Mouse (Mus musculus): ENCODE measurements around the gene BC003965. TPM values are rescaled to one million over a fixed set of nuclear protein-coding genes. Genes with fewer than 3 reads are reported as not detected.
A peak's percentile ranks its signal among the peaks of the same experiment; 100 is the strongest.
"Not testable (repeated sequence)": the region's sequence is repeated elsewhere in the genome, so short reads cannot be mapped to it uniquely, and the experiment has no call there.

BC003965 gene
- total RNA-seq, 4 experiments from 2014 or later: 17.7 to 19.9 (median 19.6) TPM

DNA sequence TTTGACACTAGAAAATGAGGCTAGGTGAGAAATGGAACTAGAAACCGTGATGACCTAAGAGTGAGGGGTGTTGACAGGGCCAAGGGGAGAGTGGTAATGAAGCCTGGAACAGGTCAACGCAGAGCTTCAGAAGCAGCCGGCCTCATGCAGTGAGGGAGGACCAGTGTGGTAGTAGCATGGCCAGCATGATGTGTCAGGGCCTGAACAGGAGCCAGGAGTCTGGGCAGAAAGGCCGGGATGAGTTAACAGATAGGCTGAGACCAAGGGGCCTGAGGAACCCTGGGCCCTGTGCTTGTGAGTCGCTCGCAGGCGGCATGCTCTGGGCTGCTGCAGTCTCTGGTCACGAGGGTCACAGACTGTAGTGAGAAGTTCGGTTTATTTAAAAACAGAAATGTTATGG, 34.6 kb downstream of the BC003965 start:
- DNase-seq (ENCODE audit: low spot score in 2 of 2): no peak

DNA sequence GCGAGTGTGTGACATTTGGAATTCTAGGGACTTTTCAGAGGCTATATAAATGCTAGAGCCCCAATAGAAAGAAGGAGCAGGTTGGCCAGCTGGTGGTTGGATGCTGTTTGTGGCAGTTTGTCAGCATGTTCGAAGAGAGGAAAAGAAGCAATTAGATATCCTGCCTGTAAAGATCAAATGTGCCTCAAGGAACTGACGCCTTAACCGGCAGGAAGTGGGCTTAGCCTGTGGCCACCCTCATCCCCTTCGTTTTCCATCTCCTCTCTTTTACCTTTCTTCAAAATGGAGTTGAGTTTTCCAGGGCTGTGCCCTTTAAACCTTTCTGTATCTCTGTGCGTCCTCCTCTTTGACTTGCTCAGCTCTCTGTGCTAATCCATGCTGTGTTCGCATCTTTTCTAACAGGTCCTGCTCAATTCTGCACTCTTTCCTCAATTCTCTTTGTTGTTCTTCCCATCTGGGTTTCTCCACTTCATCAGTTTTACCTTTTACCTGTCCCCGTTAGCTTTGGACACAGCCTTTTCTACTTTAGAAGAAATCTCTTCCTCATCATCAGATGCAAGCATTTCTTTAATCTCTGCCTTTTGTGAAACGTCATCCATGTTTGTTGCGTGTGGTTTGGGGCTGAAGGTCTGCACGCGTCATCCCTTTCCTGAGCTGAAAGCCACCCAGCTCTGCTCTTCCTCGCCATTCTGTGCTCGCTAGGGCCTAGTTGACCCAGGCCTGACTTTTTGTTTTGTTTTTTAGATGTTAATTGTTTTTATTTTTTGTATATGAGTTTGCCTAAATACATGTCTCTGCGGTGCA, 35.3 kb downstream of the BC003965 start:
- DNase-seq (ENCODE audit: low spot score in 2 of 2): no peak

DNA sequence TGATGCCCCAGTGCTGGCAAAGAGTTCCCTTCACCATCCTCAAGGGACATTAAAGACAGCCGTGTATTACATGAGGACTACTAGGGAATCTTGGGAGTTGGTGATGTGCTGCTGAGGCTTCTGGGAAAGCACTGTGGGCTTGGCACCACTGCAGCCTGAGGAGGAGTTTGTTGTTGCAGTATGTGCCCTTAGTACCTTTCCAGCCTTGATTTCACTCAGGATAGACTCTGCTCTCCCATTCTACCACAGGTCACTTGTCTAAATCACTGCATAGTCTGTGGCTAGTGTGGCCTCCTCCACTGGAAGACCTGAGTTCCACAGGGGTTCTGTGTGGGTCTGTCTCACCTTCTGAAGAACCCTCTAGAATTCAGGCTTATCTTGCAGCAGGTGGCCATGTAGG, 36.4 kb downstream of the BC003965 start:
- DNase-seq (ENCODE audit: low spot score in 2 of 2): no peak

DNA sequence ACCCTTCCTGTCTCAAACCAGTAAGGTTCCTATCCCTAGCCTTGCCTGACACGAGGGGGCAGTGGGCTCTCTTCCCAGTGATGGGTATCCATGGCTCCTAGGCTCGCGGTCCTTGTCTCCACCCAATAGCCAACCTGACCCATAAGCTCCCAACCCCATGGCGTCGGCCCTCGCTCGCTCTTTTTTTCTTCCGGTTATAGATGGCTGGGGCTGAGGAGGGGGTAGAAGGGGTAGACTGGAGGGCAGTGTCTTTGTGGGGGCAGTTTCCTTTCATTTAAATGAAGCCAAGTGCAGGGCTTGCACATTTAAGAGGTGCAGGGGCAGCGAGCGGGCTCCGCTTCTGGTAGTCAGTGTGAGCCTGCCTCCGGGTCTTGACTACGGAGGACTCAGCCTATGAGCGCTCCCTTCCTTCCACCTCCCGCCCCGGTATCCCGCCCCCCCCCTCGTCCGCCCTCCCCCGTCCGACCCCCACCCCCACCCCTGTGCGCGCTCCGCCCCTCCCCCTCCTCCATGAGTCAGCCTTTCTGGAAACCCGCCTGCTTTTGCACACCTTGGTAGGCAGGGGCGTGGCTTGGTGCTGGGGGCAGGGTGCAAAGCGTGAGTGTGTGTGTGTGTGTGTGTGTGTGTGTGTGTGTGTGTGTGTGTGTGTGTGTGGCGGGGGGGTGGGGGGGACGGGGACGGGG, 37.6 kb downstream of the BC003965 start:
- DNase-seq (ENCODE audit: low spot score in 2 of 2): peak; percentile 37 to 65

DNA sequence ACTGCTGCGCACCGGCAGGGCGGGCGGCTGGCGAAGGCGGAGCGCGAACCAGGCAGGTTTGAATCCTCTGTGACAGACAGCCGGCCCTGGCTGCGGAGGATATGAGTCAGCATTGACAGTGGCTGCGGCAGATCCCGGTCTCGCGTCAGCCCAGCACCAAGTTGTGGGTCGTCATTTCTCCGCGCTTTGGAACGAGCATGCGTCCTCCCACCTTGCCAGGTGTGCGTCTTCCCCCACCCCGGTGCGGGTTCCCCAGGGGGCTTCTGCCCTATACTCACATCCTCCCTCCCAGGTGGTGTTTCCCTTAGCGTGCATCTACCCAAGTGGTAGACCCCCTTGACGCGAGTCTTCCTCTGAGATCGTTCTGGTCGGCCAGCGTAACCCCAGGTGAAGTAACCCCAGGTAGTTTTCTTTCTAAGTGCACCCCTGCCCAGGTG, 38.2 kb downstream of the BC003965 start:
- DNase-seq (ENCODE audit: low spot score in 2 of 2): peak in 1 of 2 experiments; percentile 58

DNA sequence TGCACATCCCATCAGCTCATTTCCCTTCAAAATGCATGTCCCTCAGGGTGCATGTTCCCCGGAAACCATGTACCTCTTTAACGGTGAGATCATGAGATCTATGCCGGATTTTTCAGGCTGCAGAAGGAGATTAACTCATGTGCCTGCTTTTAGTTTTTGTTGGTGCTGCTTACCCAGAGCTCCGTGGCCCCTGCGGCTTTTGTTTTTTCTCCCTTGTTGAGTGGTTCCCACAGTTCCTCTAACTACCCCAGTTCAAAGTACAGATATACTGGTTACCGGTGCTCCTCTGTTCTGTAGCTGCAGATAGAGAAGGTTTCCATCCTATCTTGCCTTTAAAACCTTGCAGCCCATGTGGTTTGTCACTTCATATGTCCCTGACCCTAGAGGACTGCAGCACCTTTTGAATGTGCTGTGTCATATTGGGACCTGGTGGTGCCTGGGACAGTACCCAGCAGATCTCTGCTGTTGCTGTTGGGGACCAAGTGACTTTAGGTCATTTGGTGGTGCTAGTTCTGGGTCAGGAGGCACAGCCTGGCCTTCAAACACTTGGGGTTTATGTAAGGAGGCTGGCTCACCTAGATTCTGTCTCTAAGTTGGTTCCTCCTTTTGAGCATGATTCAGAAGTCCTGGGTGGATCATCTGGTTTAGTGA, 38.7 kb downstream of the BC003965 start:
- DNase-seq (ENCODE audit: low spot score in 2 of 2): no peak

DNA sequence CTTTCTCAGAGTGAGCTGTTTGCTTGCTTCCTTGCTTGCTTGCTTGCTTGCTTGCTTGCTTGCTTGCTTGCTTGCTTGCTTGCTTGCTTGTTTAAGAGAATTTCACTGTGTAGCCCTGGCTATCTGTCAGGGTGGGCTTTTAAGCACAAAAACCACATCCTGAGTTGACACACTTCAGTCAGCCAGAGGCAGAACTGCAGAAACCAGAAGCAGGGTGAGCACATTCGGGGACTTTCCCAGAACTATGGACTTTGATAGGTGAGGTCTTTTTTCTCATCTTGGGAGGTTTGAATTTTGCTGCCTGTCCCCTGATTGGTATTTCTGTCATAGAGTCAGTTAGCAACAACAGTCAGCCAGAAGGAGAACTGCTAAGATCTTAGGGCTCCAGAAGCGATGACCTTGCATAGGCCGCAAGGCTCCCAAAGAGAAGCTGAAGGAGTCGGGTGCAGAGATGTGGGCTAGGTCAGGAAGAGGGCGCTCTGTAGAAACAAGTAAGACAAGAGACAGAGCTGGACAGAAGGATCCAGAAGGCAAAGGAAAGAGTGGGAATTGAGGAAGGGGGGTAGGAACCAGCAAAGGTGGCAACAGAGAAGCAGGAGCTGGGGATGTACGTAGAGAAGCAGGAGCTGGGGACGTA, 40.4 kb downstream of the BC003965 start:
- no peak for DNase-seq (ENCODE audit: low spot score in 2 of 2)

DNA sequence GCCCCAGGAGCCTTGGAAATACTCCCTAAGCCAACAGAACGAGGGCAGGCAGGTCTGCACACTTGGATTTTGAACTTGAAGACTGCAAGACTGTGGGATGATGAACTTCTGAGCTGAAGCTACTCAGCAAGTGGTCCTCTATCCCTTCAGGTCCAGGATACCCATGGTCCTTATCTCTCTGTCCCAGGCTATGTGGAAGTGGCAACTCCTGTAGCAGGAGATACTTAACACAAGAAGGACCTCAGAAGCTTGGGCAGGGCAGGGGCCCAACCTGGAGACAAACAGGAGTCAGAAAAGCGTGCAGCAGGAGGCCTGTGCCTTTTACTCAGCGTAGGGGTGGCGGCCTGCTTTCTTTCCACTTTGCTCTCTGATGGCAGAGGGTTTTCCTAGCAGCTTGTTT, 41.3 kb downstream of the BC003965 start:
- DNase-seq (ENCODE audit: low spot score in 2 of 2): no peak

DNA sequence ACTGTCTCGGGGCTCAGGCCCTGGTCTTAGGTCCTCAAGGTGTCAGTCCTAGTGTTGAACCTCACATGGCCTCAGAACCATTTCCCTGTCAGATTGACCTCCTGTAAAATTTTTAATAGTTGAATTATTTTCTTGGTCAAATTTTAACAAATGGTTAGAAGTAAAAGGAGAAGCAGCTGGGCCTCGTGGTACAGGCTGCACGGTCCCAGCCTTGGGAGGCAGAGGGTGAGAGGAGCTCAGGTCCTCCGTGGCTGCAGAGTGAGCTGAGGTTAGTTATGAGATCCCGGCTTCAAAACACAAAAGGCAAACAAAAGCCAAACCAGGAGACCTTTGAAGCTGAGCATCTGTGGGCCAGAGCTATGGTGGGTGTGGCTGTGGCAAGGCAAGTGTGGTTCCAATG, 43.6 kb downstream of the BC003965 start:
- no peak for DNase-seq (ENCODE audit: low spot score in 2 of 2)

DNA sequence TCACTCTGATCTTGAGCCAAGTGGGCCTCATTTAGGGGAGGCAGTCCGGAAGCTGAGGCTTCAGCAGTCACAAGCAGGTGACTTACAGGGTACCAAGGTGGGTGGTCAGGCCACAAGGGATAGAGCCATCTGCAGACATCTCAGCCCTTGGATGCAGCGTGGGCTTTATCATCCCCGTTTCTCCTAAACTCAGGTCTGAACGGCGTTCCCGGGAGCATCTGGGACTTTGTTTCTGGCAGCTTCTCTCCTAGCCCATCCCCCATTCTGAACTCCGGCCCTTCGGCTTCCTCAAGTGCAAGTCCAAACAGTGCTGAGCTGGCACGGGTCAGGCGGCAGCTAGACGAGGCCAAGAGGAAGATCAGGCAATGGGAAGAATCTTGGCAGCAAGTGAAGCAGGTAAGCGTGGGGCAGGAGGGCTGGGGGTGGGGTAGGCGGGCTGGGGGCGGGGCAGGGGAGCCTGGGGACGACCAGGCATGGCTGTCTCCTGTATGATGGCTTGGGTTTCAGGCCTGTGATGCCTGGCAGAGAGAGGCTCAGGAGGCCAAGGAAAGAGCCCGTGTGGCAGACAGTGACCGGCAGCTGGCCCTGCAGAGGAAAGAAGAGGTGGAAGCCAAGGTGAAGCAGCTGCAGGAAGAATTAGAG, 45.8 kb downstream of the BC003965 start:
- DNase-seq (ENCODE audit: low spot score in 2 of 2): not testable (repeated sequence)

DNA sequence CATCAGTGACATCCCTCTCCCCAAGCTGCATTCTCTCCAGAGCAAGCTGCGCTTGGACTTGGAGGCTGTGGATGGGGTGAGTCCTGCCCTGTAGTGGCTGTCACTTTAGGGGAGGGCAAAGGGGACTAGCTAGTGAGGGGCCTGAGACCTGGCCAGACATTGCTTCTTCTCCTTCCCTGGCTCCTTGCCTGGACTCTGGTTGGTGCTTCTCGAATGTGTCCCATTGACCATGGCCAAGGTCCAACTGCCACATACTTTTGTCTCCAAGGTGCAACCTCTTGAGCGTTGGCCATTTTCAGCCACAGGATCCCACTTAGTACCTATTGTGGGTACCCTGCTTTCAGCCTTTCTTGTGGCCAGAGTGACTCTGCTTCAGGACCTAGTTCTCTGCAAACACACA, 46.3 kb downstream of the BC003965 start:
- no peak for DNase-seq (ENCODE audit: low spot score in 2 of 2)

DNA sequence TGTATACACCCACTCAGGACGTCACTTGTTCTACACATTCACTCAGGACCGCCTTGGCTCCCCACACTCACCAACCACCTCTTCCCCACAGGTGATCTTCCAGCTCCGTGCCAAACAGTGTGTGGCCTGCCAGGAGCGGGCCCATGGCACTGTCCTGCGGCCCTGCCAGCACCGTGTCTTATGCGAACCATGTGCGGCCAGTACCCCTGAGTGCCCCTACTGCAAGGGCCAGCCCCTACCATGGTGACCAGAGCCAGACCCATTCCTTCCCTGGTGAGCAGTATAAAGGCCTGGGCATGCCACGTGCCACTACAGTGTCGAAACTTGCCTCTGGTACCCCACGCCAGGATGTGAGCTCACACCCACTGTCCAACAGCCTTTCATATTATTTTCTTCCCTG, 47.3 kb downstream of the BC003965 start:
- DNase-seq (ENCODE audit: low spot score in 2 of 2): not testable (repeated sequence)

DNA sequence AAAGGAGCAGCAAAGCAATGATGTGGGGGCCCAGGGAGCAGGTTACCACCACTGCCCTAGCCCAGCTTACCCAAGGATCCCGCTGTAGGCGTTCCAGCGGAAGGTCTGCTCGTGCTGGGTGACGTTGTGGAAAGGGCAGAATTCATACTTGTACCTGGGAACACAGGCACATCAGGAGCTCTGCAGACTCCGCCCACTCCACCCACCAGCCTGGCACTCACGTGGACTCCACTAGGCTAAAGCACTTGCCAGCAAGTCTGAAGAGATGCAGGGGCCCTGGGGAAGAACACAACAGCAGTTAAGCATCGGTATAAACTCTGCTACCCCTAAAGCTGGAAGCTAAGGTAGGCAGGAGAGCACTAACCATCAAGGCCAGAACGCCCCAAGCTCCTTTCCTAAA, 51.3 kb downstream of the BC003965 start:
- no peak for DNase-seq (ENCODE audit: low spot score in 2 of 2)

Other genes with a start within 250 kb of the BC003965 start
- 100 to 1,000 TPM; 348 to 379 (median 363) TPM for gene Mapk8ip3, start 247.6 kb upstream of the BC003965 start, total RNA-seq (2022)
- 1 to 10 TPM; 5.4 to 7.7 (median 7.0) TPM for gene Jpt2, start 223.9 kb upstream of the BC003965 start, total RNA-seq (2022)
- gene Cramp1l, start 168.8 kb upstream of the BC003965 start, total RNA-seq (2022): 10 to 100 TPM; 25.7 to 28.9 (median 26.7) TPM
- 10 to 100 TPM; 17.4 to 21.5 (median 20.3) TPM for gene Ift140, start 168.5 kb upstream of the BC003965 start, total RNA-seq (2022)
- 10 to 100 TPM in 3 of 4 experiments, 1 to 10 TPM in 1; 7.5 to 11.2 (median 10.6) TPM for gene Tmem204, start 101.0 kb upstream of the BC003965 start, total RNA-seq (2022)
- 10 to 100 TPM; 22.6 to 34.6 (median 28.6) TPM for gene Telo2, start 68.6 kb upstream of the BC003965 start, total RNA-seq (2022)
- gene Ptx4, start 63.8 kb upstream of the BC003965 start, total RNA-seq (2022): under 1 TPM; 0.65 to 0.96 (median 0.75) TPM
- 10 to 100 TPM; 50.0 to 54.5 (median 51.1) TPM for gene Clcn7, start 51.2 kb upstream of the BC003965 start, total RNA-seq (2022)
- not detected for gene Ccdc154, start 22.1 kb upstream of the BC003965 start, total RNA-seq (2022)
- under 1 TPM in 1 of 4 experiments, not detected in 3; 0.42 TPM for gene Gm38655, start 9.1 kb upstream of the BC003965 start, total RNA-seq (2022)
- gene Unkl, start 3.8 kb downstream of the BC003965 start, total RNA-seq (2022): 10 to 100 TPM; 37.0 to 40.0 (median 37.8) TPM
- gene Gnptg, start 55.6 kb downstream of the BC003965 start, total RNA-seq (2022): 10 to 100 TPM; 73.0 to 83.6 (median 76.1) TPM
- gene Tsr3, start 55.6 kb downstream of the BC003965 start, total RNA-seq (2022): 10 to 100 TPM; 18.4 to 26.5 (median 24.7) TPM
- gene Baiap3, start 71.8 kb downstream of the BC003965 start, total RNA-seq (2022): 10 to 100 TPM; 14.5 to 33.9 (median 31.2) TPM
- gene Ube2i, start 90.1 kb downstream of the BC003965 start, total RNA-seq (2022): 100 to 1,000 TPM; 228 to 239 (median 235) TPM
- not detected for gene Prss34, start 113.8 kb downstream of the BC003965 start, total RNA-seq (2022)
- not detected for gene Prss28, start 124.1 kb downstream of the BC003965 start, total RNA-seq (2022)
- gene Prss29, start 134.1 kb downstream of the BC003965 start, total RNA-seq (2022): not detected
- not detected for gene Tpsab1, start 161.0 kb downstream of the BC003965 start, total RNA-seq (2022)
- not detected for gene Tpsb2, start 181.8 kb downstream of the BC003965 start, total RNA-seq (2022)
- not detected for gene Tpsg1, start 184.7 kb downstream of the BC003965 start, total RNA-seq (2022)
- gene Cacna1h, start 249.2 kb downstream of the BC003965 start, total RNA-seq (2022): 10 to 100 TPM; 44.2 to 56.5 (median 50.2) TPM